Mouse (Mus musculus): ENCODE measurements at regions not wholly inside any gene's neighbourhood (a gene's known extent, or its start where the extent isn't known, plus 50 kb on each side); places are given as distances from the start of the nearest gene placed in this dataset.

DNA sequence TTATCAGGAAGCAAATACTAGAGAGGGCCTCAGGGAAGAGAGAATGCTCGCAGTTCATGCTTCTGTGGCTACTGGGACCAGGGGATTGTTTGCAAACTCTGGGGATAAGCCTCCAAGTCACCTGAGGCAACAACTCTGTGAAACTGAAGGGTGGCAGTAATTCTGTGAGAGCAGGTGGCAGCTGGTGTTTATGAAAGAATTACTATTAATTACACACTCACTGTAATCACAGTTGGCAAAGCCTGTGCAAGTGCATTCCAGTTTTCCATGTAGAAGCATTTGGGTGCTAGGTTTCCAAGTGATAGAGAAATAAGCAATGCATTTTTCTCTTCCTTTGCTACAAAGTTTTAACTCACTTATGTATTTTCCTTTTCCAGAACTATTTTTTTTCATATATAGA, 578.5 kb downstream of the Ets1 start:
- no peak for DNase-seq (ENCODE audit: low spot score in 2 of 2)

- no peak for DNase-seq (ENCODE audit: low spot score in 2 of 2)
Measured at GRCm38 (mm10) chr9:33220981-33221380, 585.0 kb downstream of the Ets1 start.

GRCm38 (mm10) chr9:33222066-33222805, 586.2 kb downstream of the Ets1 start:
- DNase-seq (ENCODE audit: low spot score in 2 of 2) = no peak

- no peak for DNase-seq (ENCODE audit: low spot score in 2 of 2)
Measured at GRCm38 (mm10) chr9:33233699-33234131, 597.7 kb downstream of the Ets1 start.

- no peak for DNase-seq (ENCODE audit: low spot score in 2 of 2)
Measured at GRCm38 (mm10) chr9:33238190-33238589, 602.2 kb downstream of the Ets1 start.

DNA sequence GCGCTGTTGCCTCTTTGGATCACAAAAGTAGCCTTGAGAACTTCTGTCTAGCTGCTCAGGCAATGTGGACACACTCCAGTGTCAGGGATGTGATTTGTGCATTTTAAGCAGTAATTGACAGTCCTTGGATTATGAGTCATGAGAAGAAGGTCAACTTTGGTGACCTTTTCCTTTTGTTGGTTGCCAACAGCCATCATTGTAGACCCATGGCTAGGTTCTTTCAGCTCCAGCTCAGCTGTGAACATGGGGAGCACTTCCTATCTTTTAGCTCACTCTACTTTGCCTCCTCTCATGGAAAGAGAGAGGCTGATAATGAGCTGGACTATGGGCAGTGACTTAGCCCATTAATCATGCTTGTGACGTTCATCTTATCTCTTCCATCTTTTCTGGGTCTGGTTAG, 602.8 kb downstream of the Ets1 start:
- no peak for DNase-seq (ENCODE audit: low spot score in 2 of 2)

GRCm38 (mm10) chr9:33240506-33240905, 604.5 kb downstream of the Ets1 start:
- no peak for DNase-seq (ENCODE audit: low spot score in 2 of 2)

DNA sequence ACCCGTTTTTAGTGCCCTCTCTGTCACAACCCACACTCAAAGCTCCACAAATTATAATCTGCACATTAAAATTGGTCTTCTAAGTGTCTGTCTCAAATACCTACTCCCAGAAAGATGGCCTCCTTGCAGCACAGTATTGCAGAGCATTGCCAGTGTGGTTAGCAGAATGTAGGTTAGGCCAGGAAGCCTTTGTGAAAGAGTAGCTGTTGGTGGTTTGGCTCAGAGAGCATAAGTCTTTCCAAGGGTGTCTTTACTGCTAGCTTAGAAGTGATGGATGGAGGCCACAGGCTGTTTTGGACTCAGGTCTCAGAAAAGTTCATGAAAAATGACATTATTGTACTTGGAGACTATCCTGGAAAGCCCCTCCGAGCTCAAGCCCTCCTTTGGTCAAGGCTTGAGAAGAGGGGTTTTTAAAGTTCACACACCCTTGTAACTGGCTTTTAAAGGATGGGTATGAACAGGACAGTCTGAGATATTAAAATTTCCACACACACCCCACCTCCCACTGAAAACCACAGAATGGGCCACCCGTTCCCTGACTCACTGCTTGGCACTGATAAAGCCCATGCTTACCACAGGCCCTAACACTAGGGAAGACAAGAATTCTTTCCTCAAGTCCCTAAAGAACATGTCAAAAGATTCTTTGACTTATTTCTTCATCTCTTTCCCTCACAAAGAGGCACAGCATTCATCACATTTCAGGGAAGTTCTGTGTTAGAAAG, 605.1 kb downstream of the Ets1 start:
- DNase-seq (ENCODE audit: low spot score in 2 of 2) = no peak

DNA sequence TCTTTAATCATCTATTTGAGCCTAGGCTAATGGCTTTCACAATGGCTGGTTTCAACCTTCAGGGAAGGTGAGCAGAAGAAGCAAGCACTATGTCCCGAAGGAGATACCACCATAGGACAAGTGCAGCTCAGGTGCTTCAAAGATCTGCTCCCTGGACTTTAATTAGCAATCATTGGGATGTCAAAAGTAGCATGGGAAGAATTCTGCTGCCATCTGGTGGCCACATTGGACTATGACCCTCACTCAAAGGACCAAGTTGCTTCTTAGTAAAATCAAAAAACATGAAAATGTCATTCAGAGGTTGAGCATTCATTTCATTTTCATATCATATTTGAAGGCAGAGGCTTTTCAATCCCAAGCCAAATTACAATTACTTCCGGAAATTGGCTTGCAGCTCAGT, 610.9 kb downstream of the Ets1 start:
- peak; percentile 4 to 44 for DNase-seq (ENCODE audit: low spot score in 2 of 2)

DNA sequence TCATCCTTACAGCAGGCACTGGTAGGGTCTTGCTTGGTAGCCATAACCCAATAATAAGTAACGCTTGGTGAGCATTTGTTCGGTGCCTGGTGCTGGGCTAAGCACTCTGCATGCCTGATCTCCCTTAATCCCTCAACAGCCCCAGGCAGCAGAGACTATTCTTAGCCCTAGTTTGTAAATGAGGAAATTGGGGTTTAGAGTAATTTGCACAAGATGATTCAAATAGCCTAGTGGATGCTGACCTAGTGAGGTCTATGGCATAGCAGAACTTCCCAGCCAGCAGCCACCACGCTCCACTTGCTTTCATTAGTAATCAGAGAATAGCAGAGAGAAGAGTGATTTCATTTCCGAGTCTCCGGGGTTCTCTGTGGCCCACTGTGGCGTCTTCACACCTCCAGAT, 622.2 kb downstream of the Ets1 start:
- DNase-seq (ENCODE audit: low spot score in 2 of 2) = no peak

DNA sequence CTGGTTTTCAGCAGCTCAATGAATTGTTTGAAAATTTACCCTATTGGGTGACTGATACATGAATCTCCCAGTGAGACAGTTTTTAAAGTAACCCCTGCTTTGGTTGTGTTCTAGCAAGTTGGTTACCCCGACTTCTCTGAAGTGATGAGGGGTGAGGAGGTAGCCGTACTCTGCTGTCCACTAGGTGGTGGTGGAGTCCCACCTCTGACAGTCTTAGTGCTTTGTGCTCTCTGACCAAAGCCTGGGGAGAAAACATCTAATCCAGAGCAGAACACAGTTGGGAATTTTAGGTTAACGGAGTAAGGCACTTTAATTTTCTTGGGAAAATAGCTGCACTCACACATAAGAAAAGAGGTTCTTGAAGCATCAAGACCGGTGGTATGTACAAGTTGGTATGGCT, 624.1 kb downstream of the Ets1 start:
- peak in 1 of 2 experiments; percentile 48 for DNase-seq (ENCODE audit: low spot score in 2 of 2)

GRCm38 (mm10) chr9:33289381-33289780, 653.4 kb downstream of the Ets1 start:
- no peak for DNase-seq (ENCODE audit: low spot score in 2 of 2)

- no peak for DNase-seq (ENCODE audit: low spot score in 2 of 2)
Measured at GRCm38 (mm10) chr9:33292116-33292515, 656.1 kb downstream of the Ets1 start.

GRCm38 (mm10) chr9:33295925-33296324, 659.9 kb downstream of the Ets1 start:
- DNase-seq (ENCODE audit: low spot score in 2 of 2) = no peak

DNA sequence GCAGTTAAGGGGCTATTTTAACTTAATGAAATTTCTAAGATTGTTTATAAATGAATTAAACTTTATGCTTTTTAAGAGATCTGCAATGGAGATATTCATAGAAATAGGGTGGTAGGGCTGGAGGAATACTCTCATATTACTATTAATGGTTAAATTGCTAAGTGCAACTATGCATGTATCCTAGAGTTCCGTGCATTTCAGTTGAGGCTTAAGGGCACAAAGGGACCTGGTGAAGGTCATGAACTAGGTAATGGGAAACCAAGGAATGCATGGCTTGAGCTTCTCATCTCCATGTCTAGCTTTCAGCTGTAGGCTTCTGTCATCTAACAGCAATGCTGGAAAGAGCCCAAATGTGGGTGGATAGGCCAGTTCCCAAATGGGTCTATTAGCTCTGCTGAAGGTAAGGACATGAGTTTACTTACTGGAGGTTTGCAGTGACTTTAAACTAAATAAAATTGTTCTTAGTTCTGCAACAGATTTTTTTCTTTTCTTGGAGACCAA, 683.6 kb downstream of the Ets1 start:
- no peak for DNase-seq (ENCODE audit: low spot score in 2 of 2)

DNA sequence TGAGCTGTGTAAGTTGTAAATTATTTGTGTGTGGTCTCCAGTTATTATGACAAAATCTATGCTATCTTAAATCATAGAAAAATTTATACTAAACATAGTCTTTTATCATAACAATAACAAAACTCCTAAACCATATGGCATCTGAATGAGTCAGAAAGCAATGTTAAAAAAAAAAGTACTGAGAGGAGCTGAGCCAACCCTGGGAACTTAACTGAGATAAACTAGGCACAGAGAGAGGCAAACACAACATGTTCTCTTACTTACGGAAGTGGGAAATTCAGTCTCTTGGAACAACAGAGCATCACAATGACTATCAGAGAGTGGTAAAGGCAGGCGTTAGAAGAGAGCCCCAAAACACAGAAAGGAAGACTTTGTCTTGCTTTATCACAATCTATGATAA, 691.7 kb downstream of the Ets1 start:
- no peak for DNase-seq (ENCODE audit: low spot score in 2 of 2)

DNA sequence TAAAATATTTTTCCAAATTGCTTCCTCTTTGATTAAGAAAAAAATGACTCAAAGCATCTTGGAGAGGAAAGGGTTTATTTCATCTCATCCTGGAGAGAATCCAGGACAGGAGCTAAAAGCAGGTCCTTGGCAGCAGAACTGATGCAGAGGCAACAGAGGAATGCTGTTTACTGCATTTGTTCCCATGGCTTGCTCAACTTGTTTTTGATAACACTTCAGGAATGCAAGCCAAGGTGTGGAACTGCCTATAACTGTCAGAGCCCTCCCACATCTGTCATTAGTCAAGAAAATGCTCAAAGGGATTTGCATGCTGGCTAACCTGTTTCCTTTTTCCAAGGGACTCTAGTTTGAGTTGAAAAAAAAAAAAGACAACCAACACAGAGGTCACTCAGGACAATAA, 714.2 kb downstream of the Ets1 start:
- no peak for DNase-seq (ENCODE audit: low spot score in 2 of 2)

DNA sequence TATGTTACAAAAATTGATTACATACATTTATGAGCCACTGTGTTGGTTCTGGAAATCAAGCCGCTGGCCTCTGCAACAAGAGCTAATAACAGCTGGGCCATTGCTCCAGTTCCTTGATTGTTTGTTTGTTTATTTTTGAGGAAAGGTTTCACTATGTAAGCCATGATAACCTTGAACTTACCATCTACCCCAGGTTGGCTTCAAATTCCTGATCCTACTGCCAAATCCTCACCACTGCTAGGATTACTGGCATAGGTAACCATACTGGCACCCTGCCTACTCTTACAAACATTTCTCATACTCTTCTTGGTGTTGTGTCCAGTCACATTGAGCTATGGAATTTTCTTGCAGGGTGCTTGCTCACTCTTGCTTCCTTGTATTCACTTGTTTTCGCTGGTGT, 720.6 kb downstream of the Ets1 start:
- DNase-seq (ENCODE audit: low spot score in 2 of 2) = no peak

- DNase-seq (ENCODE audit: low spot score in 2 of 2) = no peak
Measured at GRCm38 (mm10) chr9:33360966-33361365, 724.9 kb downstream of the Ets1 start.

DNA sequence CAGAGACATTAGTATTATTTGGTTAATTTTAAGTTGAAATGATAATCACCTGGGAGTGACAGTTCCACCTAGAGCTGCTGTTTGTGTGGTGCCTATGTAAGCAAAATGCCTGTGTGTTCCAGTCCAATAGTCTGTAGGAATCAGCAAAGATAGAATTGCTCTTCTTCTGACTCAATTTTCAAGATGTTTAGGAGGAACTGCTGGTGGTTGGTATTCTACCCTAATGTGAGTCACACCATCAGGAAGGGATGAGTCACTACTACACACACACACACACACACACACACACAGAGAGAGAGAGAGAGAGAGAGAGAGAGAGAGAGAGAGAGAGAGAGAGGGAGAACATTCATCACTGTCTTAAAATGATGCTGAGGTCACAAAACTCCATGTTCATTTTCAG, 753.1 kb downstream of the Ets1 start:
- no peak for DNase-seq (ENCODE audit: low spot score in 2 of 2)

DNA sequence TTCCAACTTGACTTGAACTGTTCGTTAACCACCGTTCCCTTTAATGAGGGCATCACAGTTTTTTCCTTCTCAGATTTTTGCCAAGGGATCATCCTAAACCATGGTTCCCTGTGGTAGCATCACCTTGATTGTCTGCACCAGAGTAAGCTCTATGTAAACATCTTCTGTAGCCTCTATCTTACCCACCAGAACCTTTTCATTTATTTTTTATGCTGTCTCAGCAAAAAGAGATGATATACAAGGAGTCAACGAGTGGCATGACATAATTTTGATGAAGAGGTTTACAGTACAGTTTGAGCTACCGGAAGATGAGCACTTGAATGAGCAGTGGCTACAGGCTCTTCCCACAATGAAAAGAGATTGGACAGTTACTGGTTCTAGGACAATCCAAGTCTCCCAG, 768.7 kb downstream of the Ets1 start:
- no peak for DNase-seq (ENCODE audit: low spot score in 2 of 2)

DNA sequence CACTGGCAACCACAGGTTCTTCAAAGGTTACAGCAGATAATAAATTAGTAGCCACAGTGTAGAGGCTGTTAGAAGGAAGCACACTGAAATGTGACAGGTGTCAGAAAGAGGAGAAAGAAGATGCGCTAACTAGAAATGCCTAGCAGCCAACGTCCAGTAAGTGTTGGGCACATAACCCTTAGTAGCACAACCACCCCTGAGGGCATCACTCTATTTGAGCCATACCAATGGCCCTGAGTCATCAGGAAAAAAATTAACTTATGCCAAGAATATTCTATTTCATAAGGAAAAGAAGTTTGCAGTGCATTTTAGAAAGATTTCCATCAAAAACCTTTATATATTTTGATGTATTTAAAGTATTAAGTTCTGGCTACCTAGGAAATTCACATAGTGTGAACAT, 771.5 kb downstream of the Ets1 start:
- DNase-seq (ENCODE audit: low spot score in 2 of 2) = no peak

- DNase-seq (ENCODE audit: low spot score in 2 of 2) = no peak
Measured at GRCm38 (mm10) chr9:33423781-33424180, 787.8 kb downstream of the Ets1 start.
